Mouse (Mus musculus): Measurements from ENCODE around the gene Pusl1.
A peak's percentile ranks its signal among the peaks of the same experiment; 100 is the strongest.

The Pusl1 gene

DNA sequence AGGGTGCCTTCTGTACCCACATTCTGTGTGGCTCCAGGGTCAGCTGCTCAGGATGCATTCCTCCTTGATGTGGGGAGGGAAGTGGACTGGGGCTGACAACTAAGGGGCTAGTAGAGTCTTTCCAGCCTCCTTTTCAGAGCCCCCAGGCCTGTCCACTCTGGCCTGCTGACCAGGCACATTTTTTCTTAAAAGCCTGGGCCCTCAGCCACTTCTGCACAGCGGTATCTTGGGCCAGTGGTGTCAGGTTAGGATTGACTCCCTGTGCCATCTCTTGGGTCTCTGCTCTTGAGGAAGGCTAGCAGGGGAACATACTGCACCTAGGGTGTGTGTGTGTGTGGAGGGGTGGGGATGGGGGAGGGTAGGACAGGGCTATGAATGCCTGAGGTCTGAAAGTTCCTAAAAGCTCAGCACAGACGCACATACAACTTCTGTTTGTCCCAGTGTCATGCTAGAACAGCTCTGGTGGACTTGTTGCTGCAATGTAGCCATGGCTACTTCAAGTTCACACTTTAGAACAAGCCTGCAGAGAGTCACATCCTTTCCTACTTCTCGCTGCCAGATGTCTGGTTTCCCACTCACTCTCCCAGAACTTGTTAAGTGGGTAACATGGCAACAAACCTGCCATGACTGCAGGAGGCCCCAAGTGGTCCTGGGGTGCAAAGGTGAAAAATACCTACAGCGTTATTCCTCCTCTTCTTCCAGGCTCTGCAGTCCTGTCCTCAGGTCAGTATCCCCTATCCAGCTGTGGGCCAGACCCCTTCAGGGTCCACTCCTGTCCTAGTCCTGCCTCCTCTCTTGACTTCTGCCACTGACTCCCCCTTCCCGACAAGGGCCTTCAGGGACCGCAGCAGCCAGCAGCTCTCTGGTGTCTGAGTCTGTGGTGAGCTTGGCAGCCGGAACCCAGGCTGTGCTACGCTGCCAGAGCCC, 51.2 kb downstream of the Pusl1 start:
- DNase-seq = no peak

DNA sequence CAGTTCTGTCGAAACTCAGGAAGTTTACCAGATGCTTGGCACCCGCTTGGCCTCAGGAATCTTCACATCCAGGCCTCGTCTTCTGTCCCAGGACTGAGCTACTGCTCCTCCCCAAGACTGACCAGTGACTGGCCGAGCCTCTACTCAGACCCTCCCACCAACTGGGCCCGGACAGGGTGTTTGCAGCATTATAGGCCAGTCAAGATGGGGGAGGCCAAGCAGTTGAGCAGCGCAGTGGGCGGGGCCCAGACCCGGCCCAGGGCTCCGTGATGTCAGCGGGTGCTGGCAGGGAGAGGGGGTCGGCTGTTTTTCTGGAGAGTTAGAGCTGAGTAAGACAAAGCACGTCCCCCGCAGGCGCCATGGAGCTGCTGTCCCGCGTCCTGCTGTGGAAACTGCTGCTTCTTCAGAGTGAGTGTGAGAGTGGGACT, 52.1 kb downstream of the Pusl1 start, which contains the start of gene Mxra8:
TSS of gene Mxra8 (plus strand) at position 198 of the 428 bp plus-strand sequence.
- DNase-seq = peak; percentile 70

DNA sequence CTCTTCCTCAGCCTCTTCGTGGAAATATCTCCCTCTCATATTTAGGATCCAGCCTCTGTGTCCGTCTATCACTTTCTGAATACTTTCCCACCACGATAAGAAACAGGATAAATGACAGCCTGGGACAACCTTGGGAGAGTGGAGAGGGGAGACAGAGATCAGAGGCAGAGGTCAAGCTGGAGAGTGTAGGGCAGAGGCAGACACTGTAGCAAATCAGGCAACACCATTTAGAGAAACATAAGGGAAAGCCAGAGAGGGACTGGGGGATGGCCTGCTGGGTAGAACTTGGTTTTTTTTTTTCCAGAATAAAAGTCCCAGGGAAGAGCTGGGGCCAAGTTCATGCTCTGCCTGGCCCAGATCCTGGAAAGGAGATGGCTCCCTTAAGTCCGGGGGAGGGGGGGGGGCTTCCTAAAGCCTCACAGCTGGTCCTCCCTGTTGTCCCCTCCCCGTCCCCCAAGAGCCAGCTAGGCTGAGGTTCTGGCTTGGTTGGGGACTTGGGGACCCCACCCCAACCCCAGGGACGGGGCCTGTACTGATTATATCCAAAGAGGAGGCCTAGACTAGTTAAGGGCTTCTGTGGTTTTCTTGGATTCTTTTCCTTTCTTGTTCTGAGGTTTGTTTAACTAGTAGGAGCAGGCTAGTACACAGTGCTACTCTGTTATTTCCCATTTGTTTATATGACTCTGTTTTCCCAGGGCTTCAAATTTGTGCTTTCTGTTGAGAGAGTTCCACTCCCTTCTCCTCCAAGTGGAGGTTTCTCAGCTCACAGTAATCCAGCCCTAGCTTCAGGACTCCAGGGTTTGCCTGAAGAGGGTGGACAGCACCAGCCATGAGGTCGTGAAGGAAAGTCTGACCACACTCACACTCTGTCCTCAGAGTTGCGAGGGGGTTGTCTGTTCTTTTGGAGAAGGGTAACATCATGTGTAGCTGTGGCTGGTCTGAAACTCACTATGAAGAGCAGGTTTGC, 53.1 kb downstream of the Pusl1 start:
- no peak for DNase-seq

Measured in liver (tissue).